9 mouse cellular contexts compared by ENCODE assay signal in the genomic region with DNA sequence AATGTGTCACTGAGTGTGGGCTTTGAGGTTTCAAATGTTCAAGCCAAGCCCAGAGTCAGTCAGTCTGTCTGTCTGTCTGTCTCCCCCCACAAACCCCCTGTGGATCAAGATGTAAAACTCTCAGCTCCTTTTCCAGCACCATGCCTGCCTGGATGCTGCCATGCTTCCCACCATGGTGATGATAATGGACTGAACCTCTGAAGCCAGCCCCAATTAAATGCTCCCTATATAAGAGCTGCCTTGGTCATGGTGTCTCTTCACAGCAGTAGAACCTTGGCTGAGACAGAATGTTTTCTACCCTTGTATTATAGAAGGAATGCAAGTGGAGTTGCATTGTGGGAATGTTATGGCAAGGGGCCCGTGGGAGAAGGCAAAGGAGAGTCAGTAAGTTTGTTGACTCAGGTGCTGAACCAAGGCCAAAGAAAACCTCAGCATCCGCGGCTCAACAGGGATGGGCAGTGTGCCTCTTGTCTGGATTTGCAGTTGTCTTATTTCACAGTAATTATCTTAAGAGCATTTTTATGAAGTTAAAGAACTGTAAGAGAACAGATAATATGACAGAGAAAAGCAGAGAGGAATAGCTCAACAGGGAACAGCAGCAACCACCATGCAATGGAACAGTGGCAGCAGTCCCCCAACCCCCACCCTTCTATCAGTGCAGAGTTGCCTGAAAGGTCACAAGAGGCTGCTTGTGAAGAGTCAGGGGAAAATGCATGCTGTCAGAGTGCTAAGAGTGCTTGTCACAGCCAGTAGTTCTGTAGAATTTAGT. TPM values are rescaled to one million over a fixed set of nuclear protein-coding genes. Genes with fewer than 3 reads are reported as not detected.
DNase-seq lines count a peak whose midpoint lies in the region; ATAC-seq and TF ChIP-seq lines count a peak whose summit lies in the region.
"Had no signal": no experiment of that assay in that cellular context is flagged by ENCODE, and none has a peak within 500 bp of the region (broad histone marks: within the 10 kb centered on the region; RNA-seq: fewer than 3 reads in every experiment).

No protein-coding gene starts in this region.

- H3K36me3 ChIP-seq in hindbrain, postnatal 0 days (ENCODE audit: insufficient read depth, low read length): no peaks in the 10 kb centered on the region
- no peaks in the 10 kb centered on the region for H3K36me3 ChIP-seq in hindbrain, embryonic 10.5 days
- H3K36me3 ChIP-seq in embryonic facial prominence, embryonic 15.5 days: no peaks in the 10 kb centered on the region
- no peaks in the 10 kb centered on the region for H3K36me3 ChIP-seq in limb, embryonic 14.5 days (ENCODE audit: control insufficient read depth, insufficient read depth, low read length)
- H3K36me3 ChIP-seq: midbrain, embryonic 12.5 days had no signal

- H3K27me3 ChIP-seq in hindbrain, postnatal 0 days (ENCODE audit: insufficient read depth, low read length): no peaks in the 10 kb centered on the region
- H3K27me3 ChIP-seq in hindbrain, embryonic 10.5 days (ENCODE audit: insufficient read depth, poor library complexity, severe bottlenecking): no peaks in the 10 kb centered on the region
- H3K27me3 ChIP-seq in embryonic facial prominence, embryonic 15.5 days: no peaks in the 10 kb centered on the region
- no peaks in the 10 kb centered on the region for H3K27me3 ChIP-seq in limb, embryonic 14.5 days (ENCODE audit: control insufficient read depth, insufficient read depth, low read length)
- H3K27me3 ChIP-seq: midbrain, embryonic 12.5 days had no signal

- H3K4me3 ChIP-seq in hindbrain, postnatal 0 days (ENCODE audit: low read length): no peak overlapping the region
- no peak overlapping the region for H3K4me3 ChIP-seq in hindbrain, embryonic 10.5 days
- no peak overlapping the region for H3K4me3 ChIP-seq in embryonic facial prominence, embryonic 15.5 days (replicated peaks)
- H3K4me3 ChIP-seq in limb, embryonic 14.5 days (replicated peaks; ENCODE audit: low read length): no peak overlapping the region
- H3K4me3 ChIP-seq: midbrain, embryonic 12.5 days had no signal

- DNase-seq in hindbrain, postnatal 0 days (ENCODE audit: low spot score): peak; percentile 20
- no peak for DNase-seq in hindbrain, embryonic 10.5 days (ENCODE audit: low spot score)
- DNase-seq in MN1 (ENCODE audit: low spot score): peak; percentile 80
- peak; percentile 44 for DNase-seq in limb, embryonic 14.5 days (ENCODE audit: low spot score)
- DNase-seq in spleen, adult 12 weeks (ENCODE audit: low spot score): no peak
- no peak for DNase-seq in ovary, postnatal 10 days (ENCODE audit: low spot score)
- no peak for DNase-seq in retina, postnatal 1 day

- no peak for TF ChIP-seq POLR2A in limb, embryonic 14.5 days (IDR thresholded peaks at IDR 0.05; ENCODE audit: borderline replicate concordance, extremely low read depth, insufficient read depth, insufficient read length)

- no peaks in the 10 kb centered on the region for H3K4me1 ChIP-seq in hindbrain, postnatal 0 days (ENCODE audit: insufficient read depth, low read length)
- H3K4me1 ChIP-seq in hindbrain, embryonic 10.5 days (replicated peaks): peaks cover 12% of the 10 kb centered on the region
- peaks cover 15% of the 10 kb centered on the region for H3K4me1 ChIP-seq in embryonic facial prominence, embryonic 15.5 days
- H3K4me1 ChIP-seq in limb, embryonic 14.5 days (ENCODE audit: control insufficient read depth, insufficient read depth, low read length): peaks cover 7% of the 10 kb centered on the region; the same call in 1 of the 2 replicates

- H3K9ac ChIP-seq in hindbrain, postnatal 0 days (replicated peaks; ENCODE audit: low read length): no peak overlapping the region
- H3K9ac ChIP-seq in embryonic facial prominence, embryonic 15.5 days: no peak overlapping the region
- H3K9ac ChIP-seq in limb, embryonic 14.5 days (ENCODE audit: low read depth, low read length, severe bottlenecking): no peak overlapping the region
- H3K9ac ChIP-seq: midbrain, embryonic 12.5 days had no signal

- no peak overlapping the region for H3K4me2 ChIP-seq in hindbrain, postnatal 0 days (ENCODE audit: low read depth, low read length)
- H3K4me2 ChIP-seq in embryonic facial prominence, embryonic 15.5 days (replicated peaks): no peak overlapping the region
- no peak overlapping the region for H3K4me2 ChIP-seq in limb, embryonic 14.5 days (replicated peaks; ENCODE audit: low read depth, low read length, severe bottlenecking)
- H3K4me2 ChIP-seq: midbrain, embryonic 12.5 days had no signal

- WGBS in hindbrain, postnatal 0 days: 46% methylated on average over 3 of the region's 3 CpGs
- 59% methylated on average over 3 of the region's 3 CpGs for WGBS in hindbrain, embryonic 10.5 days
- WGBS in embryonic facial prominence, embryonic 15.5 days: 35% methylated on average over 3 of the region's 3 CpGs
- WGBS in limb, embryonic 14.5 days: 52% methylated on average over 3 of the region's 3 CpGs

- no peak for TF ChIP-seq CTCF in hindbrain, postnatal 0 days (IDR thresholded peaks at IDR 0.05; ENCODE audit: low read depth)

- no peak for ATAC-seq in hindbrain, postnatal 0 days
- ATAC-seq in embryonic facial prominence, embryonic 15.5 days (ENCODE audit: insufficient number of reproducible peaks, low FRiP score, low TSS enrichment, low read depth): peak; percentile 82
- ATAC-seq in limb, embryonic 14.5 days (ENCODE audit: low FRiP score, low read depth): no peak

- peak overlapping the region; percentile 7; the same call in 1 of the 2 replicates for H3K27ac ChIP-seq in hindbrain, postnatal 0 days
- H3K27ac ChIP-seq in hindbrain, embryonic 10.5 days: no peak overlapping the region; the same call in 1 of the 2 replicates
- peak overlapping the region; percentile 66; the same call in 1 of the 2 replicates for H3K27ac ChIP-seq in embryonic facial prominence, embryonic 15.5 days (replicated peaks)
- peak overlapping the region; percentile 13; the same call in 1 of the 2 replicates for H3K27ac ChIP-seq in limb, embryonic 14.5 days (replicated peaks; ENCODE audit: low read depth, low read length)
- H3K27ac ChIP-seq: midbrain, embryonic 12.5 days had no signal

- H3K9me3 ChIP-seq in hindbrain, postnatal 0 days (ENCODE audit: low read length): no peaks in the 10 kb centered on the region
- no peaks in the 10 kb centered on the region for H3K9me3 ChIP-seq in hindbrain, embryonic 10.5 days
- no peaks in the 10 kb centered on the region for H3K9me3 ChIP-seq in embryonic facial prominence, embryonic 15.5 days (replicated peaks)
- H3K9me3 ChIP-seq in limb, embryonic 14.5 days (ENCODE audit: control insufficient read depth, low read length): no peaks in the 10 kb centered on the region
- H3K9me3 ChIP-seq: midbrain, embryonic 12.5 days had no signal

RNA-seq across cellular contexts. Expression of a gene that starts 56.5 kb away (rescaled TPM):
- total RNA-seq in hindbrain, postnatal 0 days (2014; rRNA removed): 43.9 and 49.2 TPM in 2 replicates
- polyA plus RNA-seq in hindbrain, postnatal 0 days (2015; fragmentation: Nextera tagmentation; extraction: Ambion mirVana): 35.9 and 42.0 TPM in 2 replicates
- polyA plus RNA-seq in hindbrain, embryonic 10.5 days (2016; fragmentation: Nextera tagmentation; extraction: Ambion mirVana): 17.6 and 18.2 TPM in 2 replicates
- 47.7 and 49.1 TPM in 2 replicates for polyA plus RNA-seq in embryonic facial prominence, embryonic 15.5 days (2015; fragmentation: Nextera tagmentation; extraction: Ambion mirVana)
- polyA plus RNA-seq in limb, embryonic 14.5 days (2012; rRNA removed): 32.4 and 37.0 TPM in 2 replicates
- polyA plus RNA-seq in limb, embryonic 14.5 days (2014; fragmentation: Nextera tagmentation; extraction: Ambion mirVana): 42.9 and 46.8 TPM in 2 replicates

RNA-seq across cellular contexts. Expression of a gene that starts 56.6 kb away (rescaled TPM):
- total RNA-seq in hindbrain, postnatal 0 days (2014; rRNA removed): 5.8 and 11.6 TPM in 2 replicates
- 8.0 and 10.3 TPM in 2 replicates for polyA plus RNA-seq in hindbrain, postnatal 0 days (2015; fragmentation: Nextera tagmentation; extraction: Ambion mirVana)
- 20.7 and 24.9 TPM in 2 replicates for polyA plus RNA-seq in hindbrain, embryonic 10.5 days (2016; fragmentation: Nextera tagmentation; extraction: Ambion mirVana)
- polyA plus RNA-seq in embryonic facial prominence, embryonic 15.5 days (2015; fragmentation: Nextera tagmentation; extraction: Ambion mirVana): 23.9 and 24.5 TPM in 2 replicates
- 10.8 and 13.2 TPM in 2 replicates for polyA plus RNA-seq in limb, embryonic 14.5 days (2012; rRNA removed)
- polyA plus RNA-seq in limb, embryonic 14.5 days (2014; fragmentation: Nextera tagmentation; extraction: Ambion mirVana): 16.8 and 20.4 TPM in 2 replicates

Comparison
In these comparisons a context has a peak if more than half of its experiments do, and no peak if none do; other contexts are left out.
1. DNase-seq: peak in hindbrain, postnatal 0 days (single experiment), MN1 (single experiment) and limb, embryonic 14.5 days (single experiment); none in hindbrain, embryonic 10.5 days (single experiment), spleen, adult 12 weeks (single experiment), ovary, postnatal 10 days (single experiment) and retina, postnatal 1 day (single experiment).